Comparison of ENCODE assay signal across 8 mouse cellular contexts in the genomic region with DNA sequence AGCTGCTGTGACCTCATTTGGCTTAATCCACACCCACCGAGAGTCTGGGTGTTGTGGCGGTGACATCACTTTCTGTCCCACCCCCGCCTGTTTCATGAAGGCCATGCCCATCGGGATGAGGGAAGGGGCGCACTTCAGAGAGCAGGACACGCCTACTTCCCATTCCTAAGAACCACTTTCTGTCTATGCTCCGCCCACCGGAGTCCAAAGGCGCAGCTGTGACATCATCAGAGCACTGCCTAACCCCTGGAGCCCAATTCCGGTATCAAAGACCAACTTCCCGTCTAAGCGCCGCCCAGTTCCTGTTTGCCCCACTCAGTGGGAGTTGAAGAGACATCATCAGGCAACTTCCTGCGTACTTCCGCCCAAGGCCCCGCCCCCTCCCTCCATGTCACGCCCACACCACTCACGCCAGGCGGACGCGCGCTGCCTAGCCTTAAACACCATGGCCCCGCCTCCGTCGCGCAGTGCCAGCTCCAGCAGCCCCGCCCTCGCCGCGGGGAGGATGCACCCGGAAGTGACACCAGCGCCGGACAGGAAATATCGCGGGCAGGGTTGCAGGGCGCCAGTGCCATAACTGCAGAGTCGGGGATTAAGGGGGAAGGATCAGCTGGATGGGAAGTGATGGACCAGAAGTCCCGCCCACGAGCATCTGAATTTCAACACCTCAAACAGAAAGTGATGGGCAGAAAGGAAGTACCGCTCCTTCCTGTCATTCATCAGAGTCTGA. TPM values are rescaled to one million over a fixed set of nuclear protein-coding genes. Genes with fewer than 3 reads are reported as not detected.
DNase-seq lines count a peak whose midpoint lies in the region; ATAC-seq and TF ChIP-seq lines count a peak whose summit lies in the region.

No protein-coding gene starts in this region.

- peak overlapping the region; percentile 66 for H3K4me3 ChIP-seq in kidney, postnatal 0 days (replicated peaks; ENCODE audit: low read depth, low read length)
- H3K4me3 ChIP-seq in lung, embryonic 15.5 days: peak overlapping the region; percentile 78

- H3K36me3 ChIP-seq in kidney, postnatal 0 days (ENCODE audit: insufficient read depth, low read length): 0 out of 2 replicates have a peak, but pooled peaks cover 5% of the 10 kb centered on the region
- H3K36me3 ChIP-seq in lung, embryonic 15.5 days: peaks cover 18% of the 10 kb centered on the region; the same call in 1 of the 2 replicates

- peak; percentile 33 for ATAC-seq in common myeloid progenitor, adult 5-6 weeks (replicated peaks; ENCODE audit: low read depth, poor library complexity, severe bottlenecking)
- ATAC-seq in kidney, postnatal 0 days (replicated peaks; ENCODE audit: low FRiP score, low read depth): peak; percentile 75
- peak; percentile 72 for ATAC-seq in lung, embryonic 15.5 days (ENCODE audit: borderline replicate concordance, extremely low read depth, low FRiP score, low TSS enrichment)

- peaks cover 14% of the 10 kb centered on the region for H3K9me3 ChIP-seq in kidney, postnatal 0 days (replicated peaks; ENCODE audit: low read length)
- peaks cover 27% of the 10 kb centered on the region for H3K9me3 ChIP-seq in lung, embryonic 15.5 days

- 7% methylated on average over 40 of the region's 40 CpGs for WGBS in kidney, postnatal 0 days
- WGBS in lung, embryonic 15.5 days: 5% methylated on average over 40 of the region's 40 CpGs

- intact Hi-C loops in gastrocnemius, postnatal 14 days (cut with DNase I; ENCODE audit: low total_unique reads): no loop called here

- H3K27me3 ChIP-seq in kidney, postnatal 0 days (ENCODE audit: insufficient read depth, low read length): no peaks in the 10 kb centered on the region
- no peaks in the 10 kb centered on the region for H3K27me3 ChIP-seq in lung, embryonic 15.5 days

- no peak for TF ChIP-seq CTCF in kidney, postnatal 0 days (IDR thresholded peaks at IDR 0.05; ENCODE audit: low read depth)

- no peaks in the 10 kb centered on the region for H3K4me1 ChIP-seq in kidney, postnatal 0 days (replicated peaks; ENCODE audit: insufficient read depth, low read length)
- H3K4me1 ChIP-seq in lung, embryonic 15.5 days: no peaks in the 10 kb centered on the region

- DNase-seq in 416B (ENCODE audit: low read depth): peak; percentile 99
- peak; percentile 94 for DNase-seq in T-cell, adult 2 months (ENCODE audit: low spot score)
- DNase-seq in gastrocnemius, postnatal 14 days: peak; percentile 92
- DNase-seq in kidney, postnatal 0 days (ENCODE audit: low spot score): peak; percentile 99
- peak; percentile 90 for DNase-seq in ovary, adult 18-20 months (ENCODE audit: low spot score)
- peak; percentile 80 for DNase-seq in thymus, postnatal 25 days

- peak overlapping the region; percentile 97 for H3K27ac ChIP-seq in kidney, postnatal 0 days
- H3K27ac ChIP-seq in lung, embryonic 15.5 days: peak overlapping the region; percentile 99

- no peak overlapping the region for H3K9ac ChIP-seq in kidney, postnatal 0 days (ENCODE audit: low read depth, low read length)
- H3K9ac ChIP-seq in lung, embryonic 15.5 days: no peak overlapping the region

- peak overlapping the region; percentile 46 for H3K4me2 ChIP-seq in kidney, postnatal 0 days (ENCODE audit: low read length)
- H3K4me2 ChIP-seq in lung, embryonic 15.5 days: peak overlapping the region; percentile 72

RNA-seq across cellular contexts. Expression of a gene that starts 2.0 kb away (rescaled TPM):
- total RNA-seq in common myeloid progenitor, adult 5-6 weeks (2017): 15.4 and 28.1 TPM in 2 replicates
- 1 to 10 TPM; 8.0 to 8.5 TPM for total RNA-seq in gastrocnemius, postnatal 14 days (2021)
- 19.1 and 22.2 TPM in 2 replicates for polyA plus RNA-seq in kidney, postnatal 0 days (2015; fragmentation: Nextera tagmentation; extraction: Ambion mirVana)
- 14.8 and 17.0 TPM in 2 replicates for polyA plus RNA-seq in lung, embryonic 15.5 days (2015; fragmentation: Nextera tagmentation; extraction: Ambion mirVana)

Comparison
In these comparisons a context has a peak if more than half of its experiments do, and no peak if none do; other contexts are left out.
1. Peak in every context shown above with its lines: DNase-seq, ATAC-seq, H3K4me3 ChIP-seq and H3K27ac ChIP-seq.